Mouse (Mus musculus) G1E (cell line): ENCODE results near the gene Rheb.

Experiments
- CTCF ChIP-seq: IDR thresholded peaks from 2 replicates; pipeline ENCODE4 v1.5.1; 2012; ENCODE audit warnings: low read depth, low read length, inconsistent platforms, mixed read lengths
- GATA1 ChIP-seq: IDR thresholded peaks from 2 replicates; pipeline ENCODE4 v1.6.1; 2012; ENCODE audit warnings: borderline replicate concordance, low read length, inconsistent platforms, mixed read lengths
- GATA2 ChIP-seq: IDR thresholded peaks from 2 replicates; pipeline ENCODE4 v1.6.1; 2012; ENCODE audit warnings: low read depth, low read length, inconsistent platforms, borderline replicate concordance
- POLR2AphosphoS5 ChIP-seq: IDR thresholded peaks from 2 replicates; pipeline ENCODE4 v1.6.1; 2012; ENCODE audit warnings: low read depth, low read length, inconsistent platforms; ENCODE audit not compliant: insufficient replicate concordance
- TAL1 ChIP-seq: conservative IDR thresholded peaks from 2 replicates; pipeline ENCODE4 v1.6.1; 2012; ENCODE audit warnings: low read depth, low read length, inconsistent platforms, mixed read lengths

- TF ChIP-seq CTCF (no peak), GATA1 (no peak), POLR2AphosphoS5 (no peak), TAL1 (no peak), GATA2 (no peak)
These were observed 46.6 kb upstream of the Rheb start for GRCm38 (mm10) chr5:24888874-24889591.
